15 mouse cellular contexts compared by ENCODE assay signal in genomic region chr5:25165102-25165788, GRCm38 (mm10). TPM values are rescaled to one million over a fixed set of nuclear protein-coding genes. Genes with fewer than 3 reads are reported as not detected.
A peak's percentile ranks its signal among the peaks of the same experiment; 100 is the strongest.
DNase-seq lines count a peak whose midpoint lies in the region; TF ChIP-seq lines count a peak whose summit lies in the region.
"Had no signal": no experiment of that assay in that cellular context is flagged by ENCODE, and none has a peak within 500 bp of the region (broad histone marks: within the 10 kb centered on the region; RNA-seq: fewer than 3 reads in every experiment).

No protein-coding gene starts in this region.

- no peaks in the 10 kb centered on the region for H3K4me1 ChIP-seq in thymus, adult 2 months (replicated peaks; ENCODE audit: control insufficient read depth, insufficient read depth, low read length)
- H3K4me1 ChIP-seq: embryonic facial prominence, embryonic 12.5 days; intestine, embryonic 15.5 days had no signal

- H3K4me3 ChIP-seq in thymus, adult 2 months (ENCODE audit: control insufficient read depth, insufficient read depth, low read length): no peak overlapping the region
- H3K4me3 ChIP-seq: embryonic facial prominence, embryonic 12.5 days; forebrain, embryonic 12.5 days; intestine, embryonic 15.5 days had no signal

- no peak for TF ChIP-seq CTCF in thymus, adult 2 months (IDR thresholded peaks at IDR 0.05; ENCODE audit: borderline replicate concordance, control insufficient read depth, extremely low read depth, insufficient read depth, low read length, poor library complexity)

- H3K36me3 ChIP-seq in thymus, adult 2 months (ENCODE audit: control insufficient read depth, insufficient read depth, low read length): no peaks in the 10 kb centered on the region
- H3K36me3 ChIP-seq: embryonic facial prominence, embryonic 12.5 days; forebrain, embryonic 12.5 days; intestine, embryonic 15.5 days had no signal

- no peak for TF ChIP-seq POLR2A in thymus, adult 2 months (IDR thresholded peaks at IDR 0.05; ENCODE audit: control insufficient read depth, extremely low read depth, insufficient read depth, low read length, poor library complexity)

- 91% methylated on average over 4 of the region's 4 CpGs for WGBS in thymus, adult 2 months

- peak; percentile 3 to 12 for DNase-seq in cerebellum, postnatal 14 days
- DNase-seq in cerebellum, adult 8-10 months: no peak
- peak; percentile 21 for DNase-seq in layer of hippocampus, adult 11-12 months (ENCODE audit: low spot score)
- DNase-seq in layer of hippocampus, adult 9-10 months (ENCODE audit: low spot score): no peak
- DNase-seq in lung, postnatal 25 days (ENCODE audit: low spot score): peak; percentile 5
- DNase-seq in lung, postnatal 36 days: no peak
- peak; percentile 35 for DNase-seq in telencephalon, adult 2 months (ENCODE audit: low read depth, low spot score)
- DNase-seq in thymus, adult 2 months: no peak
- DNase-seq: adrenal gland, postnatal 36 days; cerebellum, adult 11-12 months had no signal

- H3K27me3 ChIP-seq in thymus, adult 2 months (ENCODE audit: control insufficient read depth, insufficient read depth, low read length): no peaks in the 10 kb centered on the region
- H3K27me3 ChIP-seq: embryonic facial prominence, embryonic 12.5 days; forebrain, embryonic 12.5 days; intestine, embryonic 15.5 days had no signal

- H3K27ac ChIP-seq in thymus, adult 2 months (ENCODE audit: control insufficient read depth, insufficient read depth, low read length): no peak overlapping the region
- H3K27ac ChIP-seq: embryonic facial prominence, embryonic 12.5 days; forebrain, embryonic 12.5 days; intestine, embryonic 15.5 days had no signal

RNA-seq across cellular contexts. Expression of gene Galntl5, which starts 16.0 kb away (rescaled TPM):
- not detected in 2 replicates for polyA plus RNA-seq in thymus, adult 2 months (2012; rRNA removed)
- polyA plus RNA-seq: embryonic facial prominence, embryonic 12.5 days; forebrain, embryonic 12.5 days; intestine, embryonic 15.5 days; liver, embryonic 11.5 days; spleen, adult 2 months had no signal

RNA-seq across cellular contexts. Expression of gene Galnt11, which starts 56.5 kb away (rescaled TPM):
- 14.6 TPM in 2 replicates for polyA plus RNA-seq in thymus, adult 2 months (2012; rRNA removed)

RNA-seq across cellular contexts. Expression of gene E130116L18Rik, which starts 57.7 kb away (rescaled TPM):
- not detected in 2 replicates for polyA plus RNA-seq in thymus, adult 2 months (2012; rRNA removed)
- polyA plus RNA-seq: embryonic facial prominence, embryonic 12.5 days; forebrain, embryonic 12.5 days; intestine, embryonic 15.5 days; liver, embryonic 11.5 days; spleen, adult 2 months had no signal

Comparison
In these comparisons a context has a peak if more than half of its experiments do, and no peak if none do; other contexts are left out.
1. DNase-seq: peak in cerebellum, postnatal 14 days (2 of 2), layer of hippocampus, adult 11-12 months (single experiment), lung, postnatal 25 days (single experiment) and telencephalon, adult 2 months (single experiment); none in cerebellum, adult 8-10 months (single experiment), layer of hippocampus, adult 9-10 months (single experiment), lung, postnatal 36 days (single experiment) and thymus, adult 2 months (single experiment).